Mouse (Mus musculus) MEL (cell line): ENCODE results near the gene Sowahb.

Experiments used
- CTCF ChIP-seq, 3 experiments: IDR thresholded peaks in 2 of 3; conservative IDR thresholded peaks in 1 of 3; 2 replicates each; pipeline ENCODE4 v1.5.1; 2011 to 2012; ENCODE audit warnings: low read length in 3 of 3, low read depth in 2 of 3, mild to moderate bottlenecking in 2 of 3, improper control_type of control experiment in 1 of 3, inconsistent platforms in 1 of 3, mixed read lengths in 1 of 3, moderate library complexity in 1 of 3; ENCODE audit not compliant: control insufficient read depth in 1 of 3, insufficient read depth in 1 of 3, poor library complexity in 1 of 3, severe bottlenecking in 1 of 3
- E2F4 ChIP-seq: IDR thresholded peaks from 2 replicates; pipeline ENCODE4 v1.6.1; 2011; ENCODE audit warnings: low read depth, low read length, improper control_type of control experiment, borderline replicate concordance
- ETS1 ChIP-seq: IDR thresholded peaks from 2 replicates; pipeline ENCODE4 v1.6.1; 2012; ENCODE audit warnings: low read depth, mild to moderate bottlenecking, inconsistent platforms, low read length, improper control_type of control experiment, moderate library complexity
- GABPA ChIP-seq: IDR thresholded peaks from 2 replicates; pipeline ENCODE4 v1.6.1; 2012; ENCODE audit warnings: low read depth, mild to moderate bottlenecking, inconsistent platforms, low read length, improper control_type of control experiment, moderate library complexity
- HCFC1 ChIP-seq: IDR thresholded peaks from 2 replicates; pipeline ENCODE4 v1.6.1; 2012; ENCODE audit warnings: low read depth, mild to moderate bottlenecking, inconsistent platforms, low read length, improper control_type of control experiment, moderate library complexity
- MYB ChIP-seq: IDR thresholded peaks from 2 replicates; pipeline ENCODE4 v1.6.1; 2011; ENCODE audit warnings: mild to moderate bottlenecking, low read depth, low read length, improper control_type of control experiment
- UBTF ChIP-seq: IDR thresholded peaks from 2 replicates; pipeline ENCODE4 v1.6.1; 2012; ENCODE audit warnings: low read depth, mild to moderate bottlenecking, inconsistent platforms, low read length, improper control_type of control experiment, moderate library complexity, borderline replicate concordance; ENCODE audit not compliant: insufficient read depth
- ZKSCAN1 ChIP-seq: IDR thresholded peaks from 2 replicates; pipeline ENCODE4 v1.6.1; 2012; ENCODE audit warnings: low read depth, mild to moderate bottlenecking, inconsistent platforms, low read length, improper control_type of control experiment, moderate library complexity

DNA sequence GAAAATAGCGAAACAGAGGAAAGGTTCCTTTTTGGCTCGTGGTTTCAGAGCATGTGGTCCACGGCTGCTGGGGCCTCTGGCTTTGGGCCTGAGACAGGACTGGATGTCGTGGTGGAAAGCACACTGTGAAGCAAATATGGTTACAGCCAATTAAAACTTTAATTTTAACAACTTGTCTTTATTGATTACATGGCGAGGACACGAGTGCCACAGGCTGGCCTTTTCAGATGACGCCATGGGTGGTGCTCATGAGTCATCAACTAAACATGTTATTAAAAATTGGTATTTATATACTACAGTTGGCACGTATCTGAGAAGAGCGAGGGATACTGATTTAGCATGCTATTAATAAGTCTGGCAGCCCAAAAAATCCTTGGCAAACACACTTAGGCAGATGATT lies 7.1 kb upstream of the Sowahb start:
- TF ChIP-seq HCFC1 (no peak), ZKSCAN1 (no peak), GABPA (no peak), ETS1 (no peak), E2F4 (no peak), CTCF (IDR thresholded peaks at IDR 0.05 in 2 of 3, conservative IDR thresholded peaks at IDR 0.05 in 1 of 3; ENCODE audit: control insufficient read depth in 1 of 3, insufficient read depth in 1 of 3, low read depth in 2 of 3, low read length in 3 of 3, poor library complexity in 1 of 3, severe bottlenecking in 1 of 3) (no peak), UBTF (no peak), MYB (no peak)
